Mouse (Mus musculus): Measurements from ENCODE around the gene Gm5294. TPM values are rescaled to one million over a fixed set of nuclear protein-coding genes. Genes with fewer than 3 reads are reported as not detected.

Gene Gm5294
- polyA plus RNA-seq, 1 experiment = not detected

DNA sequence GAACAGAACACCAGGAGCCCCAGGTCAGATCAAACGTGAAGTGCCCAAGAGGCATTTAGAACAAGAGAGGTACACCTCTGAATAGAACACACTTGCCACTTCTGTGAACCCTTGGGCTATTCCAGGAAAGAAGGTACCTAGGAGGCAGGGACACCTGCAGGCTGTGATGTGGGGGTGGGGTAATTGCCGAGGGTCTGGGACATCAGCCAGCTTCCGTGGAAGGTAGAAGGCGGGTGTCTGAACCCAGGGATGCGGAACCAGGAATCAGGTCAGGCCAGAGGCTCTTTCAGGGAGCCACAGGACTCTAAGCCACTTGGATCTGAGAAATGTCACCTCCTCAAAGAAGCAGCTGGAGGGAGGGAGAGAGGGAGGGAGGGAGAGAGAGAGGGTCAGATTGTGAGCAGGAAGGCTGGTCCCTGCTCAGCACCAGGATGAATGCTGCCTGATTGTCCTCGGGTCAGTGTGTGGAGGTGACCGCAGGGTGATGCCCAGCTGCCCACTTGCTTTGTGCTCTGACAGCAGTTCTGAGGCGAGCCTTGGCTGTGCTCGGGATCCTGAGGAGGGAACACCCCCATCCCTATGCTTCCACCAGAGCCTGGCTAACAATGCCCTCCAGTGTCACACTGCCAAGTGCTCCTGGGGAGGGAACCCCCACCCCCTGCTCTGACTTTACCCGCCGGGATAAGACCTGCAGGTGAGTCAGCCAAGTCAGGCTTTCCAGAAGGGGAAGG lies 31.2 kb upstream of the Gm5294 start:
- Histone ChIP-seq H3K4me1 (ENCODE audit: control insufficient read depth, insufficient read depth, low read length) (no peaks in the 10 kb centered on the region), H3K4me3 (replicated peaks; ENCODE audit: extremely low read depth, low read depth, low read length) (no peak overlapping the region)
- TF ChIP-seq POLR2A (IDR thresholded peaks at IDR 0.05; ENCODE audit: borderline replicate concordance, extremely low read depth, low read depth, low read length) (no peak), CTCF (IDR thresholded peaks at IDR 0.05; ENCODE audit: insufficient read depth, low read length) (no peak)
- WGBS = 60% methylated on average over 11 of the region's 11 CpGs
- DNase-seq = no peak

DNA sequence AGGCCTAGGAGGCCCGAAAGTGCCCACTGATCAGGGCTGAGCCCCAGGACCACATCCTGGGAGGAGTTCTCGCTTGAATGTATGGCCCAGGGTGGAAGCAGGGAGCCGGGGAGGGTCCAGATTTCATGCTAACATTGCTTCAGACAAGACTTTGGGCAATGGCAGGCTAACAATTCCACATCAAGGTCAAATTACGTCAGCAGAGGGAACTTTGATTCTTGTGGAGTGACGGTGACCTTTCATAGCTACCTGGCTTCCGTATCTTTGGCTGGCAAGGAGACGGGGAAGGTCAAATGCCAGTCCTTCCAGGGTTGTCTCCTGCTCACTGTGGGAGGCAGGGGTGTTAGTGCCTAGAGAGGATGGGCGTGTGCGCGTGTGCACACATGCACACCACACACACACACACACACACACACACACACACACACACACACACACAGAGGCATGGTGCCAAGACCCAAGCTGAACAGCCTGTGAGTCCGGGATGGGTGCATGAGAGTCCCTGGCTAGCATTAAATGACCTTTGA lies 28.9 kb upstream of the Gm5294 start:
- TF ChIP-seq CTCF (IDR thresholded peaks at IDR 0.05; ENCODE audit: insufficient read depth, low read length) (no peak), POLR2A (IDR thresholded peaks at IDR 0.05; ENCODE audit: borderline replicate concordance, extremely low read depth, low read depth, low read length) (no peak)
- Histone ChIP-seq H3K4me1 (ENCODE audit: control insufficient read depth, insufficient read depth, low read length) (no peaks in the 10 kb centered on the region), H3K4me3 (replicated peaks; ENCODE audit: extremely low read depth, low read depth, low read length) (no peak overlapping the region)
- DNase-seq = no peak
- WGBS = 87% methylated on average over 11 of the region's 11 CpGs

DNA sequence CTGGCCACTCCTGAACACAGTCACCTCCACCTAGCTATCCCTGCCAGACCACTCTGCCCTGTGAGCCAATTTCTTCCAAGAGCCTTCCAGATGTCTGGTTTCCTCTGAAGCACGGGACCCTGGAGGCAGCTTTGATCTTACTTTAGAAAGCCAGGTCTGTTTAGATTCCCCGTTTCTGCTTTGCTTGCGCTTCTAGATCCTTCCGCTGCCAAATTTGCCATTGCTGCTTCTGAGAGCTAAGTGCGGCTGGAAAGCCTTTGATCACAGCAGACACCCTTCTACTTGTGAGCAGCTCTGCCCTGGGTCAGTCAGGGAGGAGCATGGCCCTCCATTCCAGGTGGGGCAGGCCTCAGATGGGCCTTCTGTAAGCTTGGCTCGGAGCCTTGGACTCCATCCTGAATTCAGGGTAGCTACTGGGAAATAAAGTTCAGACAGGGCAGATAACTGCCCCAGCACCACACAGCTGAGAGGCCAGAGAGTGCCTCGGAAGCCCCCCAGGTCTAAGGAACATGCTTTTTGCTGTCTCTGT lies 18.2 kb upstream of the Gm5294 start:
- 55% methylated on average over 7 of the region's 7 CpGs for WGBS
- Histone ChIP-seq H3K4me3 (replicated peaks; ENCODE audit: extremely low read depth, low read depth, low read length) (no peak overlapping the region), H3K4me1 (ENCODE audit: control insufficient read depth, insufficient read depth, low read length) (no peaks in the 10 kb centered on the region)
- TF ChIP-seq POLR2A (IDR thresholded peaks at IDR 0.05; ENCODE audit: borderline replicate concordance, extremely low read depth, low read depth, low read length) (no peak), CTCF (IDR thresholded peaks at IDR 0.05; ENCODE audit: insufficient read depth, low read length) (no peak)
- DNase-seq = no peak

DNA sequence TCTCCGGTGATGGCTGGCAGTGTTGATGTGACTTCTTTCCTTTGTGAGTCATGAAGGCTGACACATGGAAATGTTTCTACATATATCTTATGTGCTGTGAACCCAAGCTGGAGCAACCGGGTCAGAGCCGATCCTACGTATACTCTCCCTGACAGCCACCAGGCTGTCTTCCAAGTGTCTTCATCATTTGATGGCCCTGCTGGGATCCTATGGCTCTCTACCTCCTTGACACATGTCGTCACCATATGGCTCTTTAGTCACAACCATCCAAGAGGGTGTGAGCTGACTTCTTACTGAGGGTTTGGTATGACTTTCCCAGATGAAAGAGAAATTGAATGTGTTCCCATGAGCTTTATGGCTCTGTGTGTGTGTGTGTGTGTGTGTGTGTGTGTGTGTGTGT lies 15.6 kb upstream of the Gm5294 start:
- DNase-seq = no peak
- WGBS = 90% methylated on average over 5 of the region's 5 CpGs
- no peak overlapping the region for H3K4me3 ChIP-seq (replicated peaks; ENCODE audit: extremely low read depth, low read depth, low read length)
- H3K4me1 ChIP-seq (ENCODE audit: control insufficient read depth, insufficient read depth, low read length) = no peaks in the 10 kb centered on the region
- no peak for TF ChIP-seq POLR2A (IDR thresholded peaks at IDR 0.05; ENCODE audit: borderline replicate concordance, extremely low read depth, low read depth, low read length)
- TF ChIP-seq CTCF (IDR thresholded peaks at IDR 0.05; ENCODE audit: insufficient read depth, low read length) = no peak

DNA sequence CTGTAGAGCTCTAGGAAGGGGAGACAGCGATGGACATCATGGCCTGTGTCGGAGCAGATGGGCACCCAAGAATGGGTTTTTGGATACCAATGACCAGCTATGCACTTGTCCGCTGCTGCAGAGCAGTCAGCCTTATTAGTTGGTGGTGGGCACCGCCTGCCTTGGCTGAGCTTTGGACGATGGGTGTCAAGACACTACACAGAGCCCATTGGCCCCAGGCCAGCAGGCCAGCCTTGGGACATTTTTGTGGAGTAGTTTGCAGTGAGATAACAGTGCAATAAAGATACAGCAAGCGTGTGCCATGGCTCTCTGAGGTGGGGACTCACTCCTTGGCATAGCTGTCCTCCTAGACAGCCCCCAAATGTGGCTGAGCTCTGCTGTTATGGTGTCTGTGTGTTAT lies 10.1 kb upstream of the Gm5294 start:
- TF ChIP-seq CTCF (IDR thresholded peaks at IDR 0.05; ENCODE audit: insufficient read depth, low read length) (no peak), POLR2A (IDR thresholded peaks at IDR 0.05; ENCODE audit: borderline replicate concordance, extremely low read depth, low read depth, low read length) (no peak)
- DNase-seq = no peak
- Histone ChIP-seq H3K4me1 (ENCODE audit: control insufficient read depth, insufficient read depth, low read length) (no peaks in the 10 kb centered on the region), H3K4me3 (replicated peaks; ENCODE audit: extremely low read depth, low read depth, low read length) (no peak overlapping the region)
- 85% methylated on average over 6 of the region's 6 CpGs for WGBS

DNA sequence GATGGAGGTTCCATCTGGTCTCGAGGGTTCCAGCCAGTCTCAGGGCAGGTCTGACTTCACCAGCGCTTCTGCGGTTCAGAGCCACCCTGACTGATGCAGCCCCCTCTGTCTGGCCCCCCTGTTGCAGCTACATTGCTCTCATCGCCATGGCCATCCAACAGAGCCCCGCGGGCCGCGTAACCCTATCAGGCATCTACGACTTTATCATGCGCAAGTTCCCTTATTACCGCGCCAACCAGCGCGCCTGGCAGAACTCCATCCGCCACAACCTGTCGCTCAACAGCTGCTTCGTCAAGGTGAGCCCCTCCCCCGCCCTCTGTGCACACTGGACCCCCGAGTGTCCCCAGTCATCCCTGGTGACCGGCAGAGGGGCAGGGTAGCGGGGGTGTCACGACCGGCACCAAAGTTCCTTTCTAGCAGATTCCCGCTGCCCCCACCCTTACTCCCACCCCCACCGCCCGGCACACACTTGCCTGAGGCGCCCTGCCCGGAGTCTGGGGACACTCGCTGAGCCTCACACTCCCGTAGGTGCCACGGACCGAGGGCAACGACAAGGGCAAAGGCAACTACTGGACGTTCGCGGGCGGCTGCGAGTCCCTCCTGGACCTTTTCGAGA lies 945 bp downstream of the Gm5294 start:
- Histone ChIP-seq H3K4me3 (replicated peaks; ENCODE audit: extremely low read depth, low read depth, low read length) (no peak overlapping the region), H3K4me1 (ENCODE audit: control insufficient read depth, insufficient read depth, low read length) (no peaks in the 10 kb centered on the region)
- no peak for TF ChIP-seq CTCF (IDR thresholded peaks at IDR 0.05; ENCODE audit: insufficient read depth, low read length)
- no peak for TF ChIP-seq POLR2A (IDR thresholded peaks at IDR 0.05; ENCODE audit: borderline replicate concordance, extremely low read depth, low read depth, low read length)
- DNase-seq = no peak
- 5% methylated on average over 39 of the region's 39 CpGs for WGBS

DNA sequence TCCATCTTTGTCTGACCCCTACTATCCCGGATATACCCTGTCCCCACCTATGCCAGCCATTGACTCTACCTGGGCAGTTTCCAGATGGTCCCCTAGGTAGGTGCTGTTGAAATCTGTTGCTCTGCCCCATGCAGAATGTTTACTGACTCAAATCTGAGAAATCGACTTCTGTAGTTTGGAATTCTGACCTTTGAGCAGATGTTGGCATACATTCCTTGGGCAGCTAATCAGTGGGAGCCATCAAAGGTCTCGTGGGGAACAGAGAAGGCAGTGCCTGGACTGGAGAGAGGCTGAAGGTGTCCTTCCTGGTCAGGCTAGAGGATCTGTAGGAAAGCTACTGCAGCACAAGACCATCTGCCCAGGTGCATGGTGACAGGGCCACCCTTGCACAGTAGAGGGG lies 5.2 kb downstream of the Gm5294 start:
- TF ChIP-seq CTCF (IDR thresholded peaks at IDR 0.05; ENCODE audit: insufficient read depth, low read length) (no peak), POLR2A (IDR thresholded peaks at IDR 0.05; ENCODE audit: borderline replicate concordance, extremely low read depth, low read depth, low read length) (no peak)
- Histone ChIP-seq H3K4me1 (ENCODE audit: control insufficient read depth, insufficient read depth, low read length) (no peaks in the 10 kb centered on the region), H3K4me3 (replicated peaks; ENCODE audit: extremely low read depth, low read depth, low read length) (no peak overlapping the region)
- DNase-seq = no peak
- WGBS = 48% methylated on average over 3 of the region's 3 CpGs

DNA sequence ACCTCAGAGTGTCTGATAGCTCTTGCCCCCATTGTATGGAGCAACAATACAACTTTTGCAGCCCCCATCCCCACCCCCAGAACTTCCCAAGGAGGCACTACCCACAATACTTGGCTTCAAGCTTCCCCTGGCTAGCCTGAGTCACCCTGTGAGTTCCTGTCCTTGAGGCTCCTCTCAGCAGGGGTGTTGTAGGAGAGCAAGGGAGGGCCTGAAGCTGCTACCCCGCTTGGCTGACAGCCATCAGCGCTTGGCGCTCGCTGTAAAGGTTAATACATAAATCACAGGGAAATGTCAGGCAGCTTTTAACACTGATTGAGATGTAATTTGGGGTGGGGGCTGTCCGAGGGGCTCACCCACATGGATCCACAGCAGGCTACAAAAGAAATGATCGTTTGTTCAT lies 13.5 kb downstream of the Gm5294 start:
- Histone ChIP-seq H3K4me3 (replicated peaks; ENCODE audit: extremely low read depth, low read depth, low read length) (no peak overlapping the region), H3K4me1 (ENCODE audit: control insufficient read depth, insufficient read depth, low read length) (no peaks in the 10 kb centered on the region)
- 25% methylated on average over 6 of the region's 6 CpGs for WGBS
- no peak for TF ChIP-seq POLR2A (IDR thresholded peaks at IDR 0.05; ENCODE audit: borderline replicate concordance, extremely low read depth, low read depth, low read length)
- no peak for DNase-seq

DNA sequence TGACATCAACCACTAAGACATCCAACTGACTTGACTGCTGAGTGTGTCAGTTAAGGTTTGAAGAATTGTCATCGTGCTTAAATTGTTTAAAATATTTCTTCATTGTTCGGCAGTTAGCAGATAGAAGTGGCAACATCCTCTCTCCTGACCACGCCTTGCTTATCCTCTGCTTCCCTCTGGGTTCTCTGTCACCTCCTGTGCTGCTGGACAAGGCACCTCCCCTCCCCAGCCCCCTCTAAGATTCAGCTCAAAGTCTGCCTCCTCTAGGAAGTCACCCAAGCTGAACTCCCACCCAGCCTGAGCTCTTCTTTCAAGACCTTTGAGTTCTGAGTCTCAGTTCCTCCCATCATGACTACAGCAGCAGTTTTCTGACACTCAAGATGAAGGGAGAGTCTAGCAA lies 15.0 kb downstream of the Gm5294 start:
- no peak overlapping the region for H3K4me3 ChIP-seq (replicated peaks; ENCODE audit: extremely low read depth, low read depth, low read length)
- TF ChIP-seq CTCF (IDR thresholded peaks at IDR 0.05; ENCODE audit: insufficient read depth, low read length) (no peak), POLR2A (IDR thresholded peaks at IDR 0.05; ENCODE audit: borderline replicate concordance, extremely low read depth, low read depth, low read length) (no peak)
- H3K4me1 ChIP-seq (ENCODE audit: control insufficient read depth, insufficient read depth, low read length) = no peaks in the 10 kb centered on the region
- no peak for DNase-seq
- WGBS = 42% methylated on average over 3 of the region's 3 CpGs

DNA sequence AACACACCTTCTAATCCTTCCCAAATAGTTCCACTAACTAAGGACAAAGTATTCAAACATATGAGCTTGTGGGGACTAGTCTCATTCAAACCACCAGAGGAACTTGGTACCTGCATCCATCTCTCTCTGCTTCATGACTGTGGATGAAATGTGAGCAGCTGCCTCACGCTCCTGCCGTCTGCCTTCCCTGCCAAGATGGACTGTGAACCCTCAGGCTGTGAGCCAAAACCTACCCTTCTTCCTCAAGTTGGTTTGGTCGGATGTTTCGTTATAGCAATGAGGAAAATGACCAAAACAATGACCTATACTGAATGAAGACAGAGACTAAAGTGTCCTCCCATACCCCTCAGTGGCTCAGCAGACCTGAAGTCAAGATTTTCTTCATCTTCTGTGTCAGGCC lies 21.1 kb downstream of the Gm5294 start:
- no peak for DNase-seq
- no peak for TF ChIP-seq POLR2A (IDR thresholded peaks at IDR 0.05; ENCODE audit: borderline replicate concordance, extremely low read depth, low read depth, low read length)
- TF ChIP-seq CTCF (IDR thresholded peaks at IDR 0.05; ENCODE audit: insufficient read depth, low read length) = no peak
- 87% methylated on average over 4 of the region's 4 CpGs for WGBS
- Histone ChIP-seq H3K4me3 (replicated peaks; ENCODE audit: extremely low read depth, low read depth, low read length) (no peak overlapping the region), H3K4me1 (ENCODE audit: control insufficient read depth, insufficient read depth, low read length) (no peaks in the 10 kb centered on the region)

Data from lung, adult 2 months (tissue).